8 mouse cellular contexts compared by ENCODE assay signal in genomic region chr4:24965918-24966298, GRCm38 (mm10). TPM values are rescaled to one million over a fixed set of nuclear protein-coding genes. Genes with fewer than 3 reads are reported as not detected.
A peak's percentile ranks its signal among the peaks of the same experiment; 100 is the strongest.
DNase-seq lines count a peak whose midpoint lies in the region; ATAC-seq lines count a peak whose summit lies in the region.

No protein-coding gene starts in this region.

- H3K4me2 ChIP-seq in limb, embryonic 15.5 days, result peak overlapping the region; percentile 67
- H3K4me2 ChIP-seq in stomach, embryonic 16.5 days (ENCODE audit: low read depth, low read length), result peak overlapping the region; percentile 71

- 4% methylated on average over 8 of the region's 8 CpGs for WGBS in heart, embryonic 10.5 days
- WGBS in limb, embryonic 15.5 days, result 4% methylated on average over 8 of the region's 8 CpGs
- WGBS in stomach, embryonic 16.5 days, result 5% methylated on average over 8 of the region's 8 CpGs

- H3K27me3 ChIP-seq in heart, embryonic 10.5 days (ENCODE audit: insufficient read depth, poor library complexity, severe bottlenecking), result peaks cover 13% of the 10 kb centered on the region
- no peaks in the 10 kb centered on the region for H3K27me3 ChIP-seq in limb, embryonic 15.5 days
- H3K27me3 ChIP-seq in stomach, embryonic 16.5 days (ENCODE audit: control insufficient read depth, insufficient read depth, low read length), result no peaks in the 10 kb centered on the region

- 0 out of 2 replicates have a peak overlapping the region, but pooled peaks have one; percentile 58 for H3K9ac ChIP-seq in limb, embryonic 15.5 days
- H3K9ac ChIP-seq in stomach, embryonic 16.5 days (ENCODE audit: low read length), result peak overlapping the region; percentile 92

- H3K4me1 ChIP-seq in heart, embryonic 10.5 days, result no peaks in the 10 kb centered on the region
- H3K4me1 ChIP-seq in limb, embryonic 15.5 days, result peaks cover 6% of the 10 kb centered on the region
- no peaks in the 10 kb centered on the region for H3K4me1 ChIP-seq in stomach, embryonic 16.5 days (ENCODE audit: control insufficient read depth, insufficient read depth, low read length)

- no peak for DNase-seq in heart, embryonic 10.5 days (ENCODE audit: low spot score)
- DNase-seq in heart, adult 9 months (ENCODE audit: low spot score in 2 of 2), result no peak
- peak; percentile 2 for DNase-seq in right cerebral cortex, postnatal 4 days
- no peak for DNase-seq in right cerebral cortex, postnatal 25 days
- DNase-seq in testis, postnatal 10 days (ENCODE audit: low spot score), result no peak

- H3K9me3 ChIP-seq in heart, embryonic 10.5 days, result no peaks in the 10 kb centered on the region
- no peaks in the 10 kb centered on the region for H3K9me3 ChIP-seq in limb, embryonic 15.5 days
- H3K9me3 ChIP-seq in stomach, embryonic 16.5 days (replicated peaks; ENCODE audit: control insufficient read depth, low read length), result no peaks in the 10 kb centered on the region

- peak overlapping the region; percentile 93 for H3K27ac ChIP-seq in heart, embryonic 10.5 days
- H3K27ac ChIP-seq in limb, embryonic 15.5 days, result peak overlapping the region; percentile 87
- no peak overlapping the region for H3K27ac ChIP-seq in stomach, embryonic 16.5 days (ENCODE audit: low read length)

- H3K36me3 ChIP-seq in heart, embryonic 10.5 days, result no peaks in the 10 kb centered on the region
- H3K36me3 ChIP-seq in limb, embryonic 15.5 days, result no peaks in the 10 kb centered on the region
- no peaks in the 10 kb centered on the region for H3K36me3 ChIP-seq in stomach, embryonic 16.5 days (ENCODE audit: control insufficient read depth, insufficient read depth, low read length)

- ATAC-seq in limb, embryonic 15.5 days (ENCODE audit: insufficient number of reproducible peaks, low FRiP score, low TSS enrichment, low read depth), result peak; percentile 71
- no peak; the same call in 1 of the 2 replicates for ATAC-seq in stomach, embryonic 16.5 days (ENCODE audit: insufficient read depth, low FRiP score)
- ATAC-seq in granulocyte monocyte progenitor cell, adult 5-6 weeks (replicated peaks; ENCODE audit: poor library complexity, severe bottlenecking), result no peak

- peak overlapping the region; percentile 80 for H3K4me3 ChIP-seq in heart, embryonic 10.5 days
- peak overlapping the region; percentile 59 for H3K4me3 ChIP-seq in limb, embryonic 15.5 days
- peak overlapping the region; percentile 75 for H3K4me3 ChIP-seq in stomach, embryonic 16.5 days (replicated peaks; ENCODE audit: low read length)

RNA-seq across cellular contexts. Expression of gene Gpr63, which starts 0.3 kb away (rescaled TPM):
- polyA plus RNA-seq in heart, embryonic 10.5 days (2016; fragmentation: Nextera tagmentation; extraction: Ambion mirVana), result 0.47 and 0.87 TPM in 2 replicates
- polyA plus RNA-seq in limb, embryonic 15.5 days (2015; fragmentation: Nextera tagmentation; extraction: Ambion mirVana), result 1.1 and 1.4 TPM in 2 replicates
- 0.75 and 0.91 TPM in 2 replicates for polyA plus RNA-seq in stomach, embryonic 16.5 days (2015; fragmentation: Nextera tagmentation; extraction: Ambion mirVana)
- not detected in 2 replicates for total RNA-seq in granulocyte monocyte progenitor cell, adult 5-6 weeks (2014; fragmentation: Nextera tagmentation)
- total RNA-seq in granulocyte monocyte progenitor cell, adult 5-6 weeks (2017), result not detected in 2 replicates
